Mouse (Mus musculus): Measurements from ENCODE around the gene Ptgfrn.

DNA sequence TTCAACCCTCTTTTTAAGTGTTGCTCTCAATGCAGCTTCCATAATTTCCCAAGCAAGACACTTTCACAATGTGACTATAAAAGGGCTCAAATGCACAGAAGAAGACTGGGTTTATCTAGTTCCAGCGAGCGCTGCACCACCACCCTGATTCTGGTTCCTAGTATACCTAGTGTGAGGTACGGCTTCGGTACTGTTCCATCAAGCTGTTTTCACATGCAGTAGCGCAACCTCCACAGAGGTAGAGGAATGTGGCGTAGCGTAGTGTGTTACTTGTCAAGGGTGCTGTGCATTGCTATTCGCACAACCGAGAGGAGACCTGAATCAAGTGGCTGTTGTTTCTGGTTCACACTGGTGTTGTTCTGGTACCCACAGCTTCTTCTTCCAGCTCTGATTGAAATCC is 24.8 kb upstream of the Ptgfrn start:
- TF ChIP-seq CTCF (IDR thresholded peaks at IDR 0.05): no peak
- TF ChIP-seq POLR2A (IDR thresholded peaks at IDR 0.05; ENCODE audit: insufficient read depth, low read depth, low read length): no peak
